Mouse (Mus musculus): ENCODE measurements around the gene Ddx46. TPM values are rescaled to one million over a fixed set of nuclear protein-coding genes. Genes with fewer than 3 reads are reported as not detected.

The Ddx46 gene
- polyA plus RNA-seq, 1 experiment from 2014 or later: 38.6 TPM

- 93% methylated on average over 2 of the region's 2 CpGs for WGBS (ENCODE audit: missing documents)
- Histone ChIP-seq H3K27ac (no peak overlapping the region), H3K36me3 (ENCODE audit: inconsistent target) (peaks cover 18% of the 10 kb centered on the region; the same call in 1 of the 2 replicates), H3K4me3 (ENCODE audit: inconsistent target) (no peak overlapping the region), H3K79me2 (ENCODE audit: inconsistent target) (peaks cover 3% of the 10 kb centered on the region; the same call in 1 of the 2 replicates)
These were observed 87.2 kb downstream of the Ddx46 start for GRCm38 (mm10) chr13:55721995-55722394.

GRCm38 (mm10) chr13:55726598-55727119 lies 91.8 kb downstream of the Ddx46 start:
- no peaks in the 10 kb centered on the region for H3K79me2 ChIP-seq (ENCODE audit: inconsistent target)
- peaks cover 5% of the 10 kb centered on the region; the same call in 1 of the 2 replicates for H3K36me3 ChIP-seq (ENCODE audit: inconsistent target)
- WGBS (ENCODE audit: missing documents): 0% methylated on average over 3 of the region's 4 CpGs
- H3K27ac ChIP-seq: peak overlapping the region; percentile 63
- H3K4me3 ChIP-seq (ENCODE audit: inconsistent target): peak overlapping the region; percentile 32

- no peaks in the 10 kb centered on the region for H3K36me3 ChIP-seq (ENCODE audit: inconsistent target)
- under 1% methylated on average over 58 of the region's 73 CpGs for WGBS (ENCODE audit: missing documents)
- no peaks in the 10 kb centered on the region for H3K79me2 ChIP-seq (ENCODE audit: inconsistent target)
- H3K4me3 ChIP-seq (ENCODE audit: inconsistent target): peak within 1 kb of the TSS; percentile 87
- peak within 1 kb of the TSS; percentile 74 for H3K27ac ChIP-seq
These were observed 92.5 kb downstream of the Ddx46 start, which contains the start of gene Pcbd2 for GRCm38 (mm10) chr13:55727120-55727838. TSS of gene Pcbd2 (plus strand) at chr13:55727368.

- Histone ChIP-seq H3K79me2 (ENCODE audit: inconsistent target) (no peaks in the 10 kb centered on the region), H3K27ac (peak overlapping the region; percentile 74), H3K4me3 (ENCODE audit: inconsistent target) (peak overlapping the region; percentile 87), H3K36me3 (ENCODE audit: inconsistent target) (no peaks in the 10 kb centered on the region)
- 2% methylated on average over 19 of the region's 19 CpGs for WGBS (ENCODE audit: missing documents)
These were observed 93.0 kb downstream of the Ddx46 start for GRCm38 (mm10) chr13:55727839-55728238.

GRCm38 (mm10) chr13:55730716-55731115 lies 95.9 kb downstream of the Ddx46 start:
- no peaks in the 10 kb centered on the region for H3K36me3 ChIP-seq (ENCODE audit: inconsistent target)
- 97% methylated on average over 7 of the region's 7 CpGs for WGBS (ENCODE audit: missing documents)
- H3K4me3 ChIP-seq (ENCODE audit: inconsistent target): no peak overlapping the region
- no peak overlapping the region for H3K27ac ChIP-seq
- no peaks in the 10 kb centered on the region for H3K79me2 ChIP-seq (ENCODE audit: inconsistent target)

Other genes starting within 250 kb of the Ddx46 start
- not detected in 3 replicates for gene Slc34a1, start 236.8 kb upstream of the Ddx46 start, polyA plus RNA-seq (2018)
- not detected in 3 replicates for gene Pfn3, start 219.8 kb upstream of the Ddx46 start, polyA plus RNA-seq (2018)
- not detected in 3 replicates for gene F12, start 208.2 kb upstream of the Ddx46 start, polyA plus RNA-seq (2018)
- gene Grk6, start 190.0 kb upstream of the Ddx46 start, polyA plus RNA-seq (2018): 8.4 to 12.3 TPM (median 10.1 TPM) in 3 replicates
- 0.27 TPM in 1 of 3 replicates, not detected in the others for gene Prr7, start 170.8 kb upstream of the Ddx46 start, polyA plus RNA-seq (2018)
- 0.10 TPM in 1 of 3 replicates, not detected in the others for gene Dbn1, start 146.9 kb upstream of the Ddx46 start, polyA plus RNA-seq (2018)
- 0.40 to 3.3 TPM (median 0.44 TPM) in 3 replicates for gene Pdlim7, start 121.4 kb upstream of the Ddx46 start, polyA plus RNA-seq (2018)
- gene Dok3, start 105.7 kb upstream of the Ddx46 start, polyA plus RNA-seq (2018): 6.1 to 22.8 TPM (median 15.9 TPM) in 3 replicates
- gene Ddx41, start 98.4 kb upstream of the Ddx46 start, polyA plus RNA-seq (2018): 26.5 to 32.5 TPM (median 27.1 TPM) in 3 replicates
- gene Fam193b, start 63.9 kb upstream of the Ddx46 start, polyA plus RNA-seq (2018): 11.7 to 25.1 TPM (median 12.9 TPM) in 3 replicates
- 100 to 185 TPM (median 135 TPM) in 3 replicates for gene Tmed9, start 61.3 kb upstream of the Ddx46 start, polyA plus RNA-seq (2018)
- gene B4galt7, start 35.1 kb upstream of the Ddx46 start, polyA plus RNA-seq (2018): 11.0 to 27.4 TPM (median 23.7 TPM) in 3 replicates
- gene Caml, start 12.0 kb upstream of the Ddx46 start, polyA plus RNA-seq (2018): 34.6 to 38.5 TPM (median 35.0 TPM) in 3 replicates
- gene B230219D22Rik, start 58.1 kb downstream of the Ddx46 start, polyA plus RNA-seq (2018): 24.7 to 37.0 TPM (median 34.5 TPM) in 3 replicates
- gene Txndc15, start 79.6 kb downstream of the Ddx46 start, polyA plus RNA-seq (2018): 37.2 to 54.5 TPM (median 47.4 TPM) in 3 replicates
- 22.0 to 41.0 TPM (median 36.0 TPM) in 3 replicates for gene Pcbd2, start 92.3 kb downstream of the Ddx46 start, polyA plus RNA-seq (2018)
- not detected in 3 replicates for gene Catsper3, start 149.5 kb downstream of the Ddx46 start, polyA plus RNA-seq (2018)
- gene Pitx1, start 201.2 kb downstream of the Ddx46 start, polyA plus RNA-seq (2018): not detected in 3 replicates